8 mouse cellular contexts compared by ENCODE assay signal in the genomic region with DNA sequence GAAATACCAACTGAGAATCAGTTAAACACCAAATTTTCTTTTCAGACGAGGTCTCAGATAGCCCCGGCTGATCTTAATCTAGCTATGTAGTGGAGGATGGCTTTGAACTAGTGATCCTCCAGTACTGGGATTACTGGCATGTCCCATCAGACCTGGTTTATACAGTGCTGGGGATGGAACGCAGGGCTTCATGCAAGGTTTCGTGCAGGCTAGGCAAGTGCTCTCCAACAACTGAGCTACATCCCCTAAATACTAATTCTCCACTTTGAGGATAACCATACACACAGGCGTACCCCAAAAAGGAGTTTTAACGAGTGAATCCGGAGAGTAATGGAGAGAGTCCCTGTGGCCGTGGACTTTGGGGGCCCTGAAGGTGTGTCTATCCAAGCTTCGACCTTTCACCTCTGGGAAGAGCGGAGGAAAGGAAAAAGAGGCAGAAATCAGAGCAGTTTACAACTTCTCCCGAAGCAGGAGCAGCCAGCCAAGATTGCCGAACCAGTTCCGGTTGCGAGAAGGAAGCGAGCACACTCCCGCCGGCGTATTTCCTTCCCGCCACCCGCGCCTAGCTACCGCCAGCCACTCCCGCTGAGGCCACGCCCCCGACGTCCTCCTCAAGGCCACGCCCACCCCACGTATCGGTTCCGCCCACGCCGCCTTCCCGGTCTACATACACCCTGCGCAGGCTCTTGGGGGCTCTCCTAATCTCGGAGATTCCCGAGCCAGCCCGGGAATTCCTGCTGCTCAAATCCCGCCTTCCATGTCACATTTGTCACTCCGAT. TPM values are rescaled to one million over a fixed set of nuclear protein-coding genes. Genes with fewer than 3 reads are reported as not detected.
A peak's percentile ranks its signal among the peaks of the same experiment; 100 is the strongest.
DNase-seq lines count a peak whose midpoint lies in the region; ATAC-seq and TF ChIP-seq lines count a peak whose summit lies in the region.

No protein-coding gene starts in this region.

- no peaks in the 10 kb centered on the region for H3K9me3 ChIP-seq in hindbrain, postnatal 0 days (ENCODE audit: low read length)

- ATAC-seq in hindbrain, postnatal 0 days, result peak; percentile 98
- peak; percentile 97 for ATAC-seq in megakaryocyte, adult 5-6 weeks (ENCODE audit: poor library complexity, severe bottlenecking)

- WGBS in hindbrain, postnatal 0 days, result 4% methylated on average over 39 of the region's 39 CpGs

- H3K27me3 ChIP-seq in hindbrain, postnatal 0 days (ENCODE audit: insufficient read depth, low read length), result no peaks in the 10 kb centered on the region

- DNase-seq in WW6 (ENCODE audit: low read depth, low spot score), result peak; percentile 96
- DNase-seq in cerebellum, postnatal 4 days (ENCODE audit: low spot score in 2 of 2), result peak; percentile 87 to 96
- DNase-seq in gastrocnemius, adult 18-20 months (ENCODE audit: low spot score), result peak; percentile 99
- peak; percentile 98 for DNase-seq in hindbrain, postnatal 0 days (ENCODE audit: low spot score)
- peak; percentile 97 for DNase-seq in left cerebral cortex, adult 2 months (ENCODE audit: extremely low spot score in 1 of 2, low spot score in 2 of 2)
- peak; percentile 96 to 97 for DNase-seq in right cerebral cortex, adult 2 months (ENCODE audit: low spot score in 2 of 2)
- DNase-seq in urinary bladder, postnatal 14 days (ENCODE audit: low spot score), result peak; percentile 99

- H3K4me2 ChIP-seq in hindbrain, postnatal 0 days (ENCODE audit: low read depth, low read length), result peak overlapping the region; percentile 74

- H3K4me3 ChIP-seq in hindbrain, postnatal 0 days (ENCODE audit: low read length), result peak overlapping the region; percentile 51
- H3K4me3 ChIP-seq in left cerebral cortex, adult 2 months, result peak overlapping the region; percentile 63

- no peak for TF ChIP-seq CTCF in hindbrain, postnatal 0 days (IDR thresholded peaks at IDR 0.05; ENCODE audit: low read depth)
- no peak for TF ChIP-seq CTCF in left cerebral cortex, adult 2 months (IDR thresholded peaks at IDR 0.05)

- 0 out of 2 replicates have a peak, but pooled peaks cover 10% of the 10 kb centered on the region for H3K4me1 ChIP-seq in hindbrain, postnatal 0 days (ENCODE audit: insufficient read depth, low read length)

- intact Hi-C loops in left cerebral cortex, adult 2 months (cut with DNase I), result loop anchor here (2.0 to 10.0 kb wide), 2 partner anchors 42 to 198 kb away; a partner anchor contains a TSS

- H3K27ac ChIP-seq in hindbrain, postnatal 0 days, result peak overlapping the region; percentile 69
- H3K27ac ChIP-seq in left cerebral cortex, adult 2 months, result peak overlapping the region; percentile 88

- no peaks in the 10 kb centered on the region for H3K36me3 ChIP-seq in hindbrain, postnatal 0 days (ENCODE audit: insufficient read depth, low read length)

- H3K9ac ChIP-seq in hindbrain, postnatal 0 days (replicated peaks; ENCODE audit: low read length), result peak overlapping the region; percentile 49

RNA-seq across cellular contexts. Expression of a gene that starts 0.6 kb away (rescaled TPM):
- total RNA-seq in gastrocnemius, adult 18-20 months (2021), result 1 to 10 TPM; 4.2 to 4.9 TPM
- 19.1 and 44.5 TPM in 2 replicates for total RNA-seq in hindbrain, postnatal 0 days (2014; rRNA removed)
- 20.9 and 22.7 TPM in 2 replicates for polyA plus RNA-seq in hindbrain, postnatal 0 days (2015; fragmentation: Nextera tagmentation; extraction: Ambion mirVana)
- total RNA-seq in left cerebral cortex, adult 2 months (2021), result 10 to 100 TPM; 23.0 to 27.5 TPM
- total RNA-seq in megakaryocyte, adult 5-6 weeks (2015), result 44.2 and 46.2 TPM in 2 replicates
- 39.2 and 44.9 TPM in 2 replicates for total RNA-seq in megakaryocyte, adult 5-6 weeks (2017)

RNA-seq across cellular contexts. Expression of a gene that starts 42.8 kb away (rescaled TPM):
- total RNA-seq in gastrocnemius, adult 18-20 months (2021), result 10 to 100 TPM; 27.2 to 35.6 TPM
- total RNA-seq in hindbrain, postnatal 0 days (2014; rRNA removed), result 13.9 and 18.3 TPM in 2 replicates
- 4.3 and 5.7 TPM in 2 replicates for polyA plus RNA-seq in hindbrain, postnatal 0 days (2015; fragmentation: Nextera tagmentation; extraction: Ambion mirVana)
- total RNA-seq in left cerebral cortex, adult 2 months (2021), result 10 to 100 TPM; 51.3 to 55.7 TPM
- 148 and 150 TPM in 2 replicates for total RNA-seq in megakaryocyte, adult 5-6 weeks (2015)
- 262 and 270 TPM in 2 replicates for total RNA-seq in megakaryocyte, adult 5-6 weeks (2017)

Comparison
In these comparisons a context has a peak if more than half of its experiments do, and no peak if none do; other contexts are left out.
1. Peak in every context shown above with its lines: DNase-seq, ATAC-seq, H3K4me3 ChIP-seq and H3K27ac ChIP-seq.